Mouse (Mus musculus) liver, embryonic 14.5 days (tissue): ENCODE data around the gene Ets1. TPM values are rescaled to one million over a fixed set of nuclear protein-coding genes. Genes with fewer than 3 reads are reported as not detected.

Source experiments
- ATAC-seq: fragments of 200-750 bp; cut with Nextera tagmentation; 2 replicates; pipeline ENCODE4 v1.8.0; 2017; ENCODE audit warnings: moderate number of reproducible peaks, mild to moderate bottlenecking, moderate library complexity; ENCODE audit not compliant: insufficient read depth
- DNase-seq, 3 experiments: peaks; one replicate each; pipeline ENCODE4 v3.0.0-alpha.2; 2012 to 2013; ENCODE audit warnings: low read depth in 3 of 3, low spot score in 3 of 3
- H3K27ac ChIP-seq: fragments of 300-500 bp; sonication (generic); 2 replicates; pipeline ENCODE4 v1.5.1; 2014; ENCODE audit warnings: moderate library complexity, mild to moderate bottlenecking, control low read depth, inconsistent platforms
- H3K27me3 ChIP-seq: fragments of 300-500 bp; sonication (generic); 2 replicates; pipeline ENCODE4 v1.6.1; 2014; ENCODE audit warnings: mild to moderate bottlenecking, low read length, moderate library complexity; ENCODE audit not compliant: control insufficient read depth, insufficient read depth
- H3K36me3 ChIP-seq: fragments of 300-500 bp; sonication (generic); replicated peaks from 2 replicates; pipeline ENCODE4 v1.6.1; 2014; ENCODE audit warnings: low read depth; ENCODE audit not compliant: control insufficient read depth, insufficient read depth
- H3K4me1 ChIP-seq, 2 experiments: fragments of 200-500 bp in 1 of 2; fragments of 300-500 bp in 1 of 2; sonication (generic) in 1 of 2; replicated peaks; 2 replicates each; pipeline ENCODE4 v1.6.1; 2012 to 2014; ENCODE audit warnings: antibody characterized with exemption in 1 of 2, inconsistent platforms in 1 of 2, low read length in 1 of 2; ENCODE audit not compliant: control insufficient read depth in 2 of 2, insufficient read depth in 2 of 2
- H3K4me2 ChIP-seq: fragments of 300-500 bp; sonication (generic); 2 replicates; pipeline ENCODE4 v1.6.1; 2014; ENCODE audit warnings: low read depth, mild to moderate bottlenecking, control low read depth, moderate library complexity
- H3K4me3 ChIP-seq, 2 experiments: fragments of 200-500 bp in 1 of 2; fragments of 300-500 bp in 1 of 2; sonication (generic) in 1 of 2; 2 replicates each; pipeline ENCODE4 v1.5.1; 2012 to 2014; ENCODE audit warnings: low read depth in 2 of 2, low read length in 2 of 2, mild to moderate bottlenecking in 2 of 2, control low read depth in 1 of 2, inconsistent platforms in 1 of 2, moderate library complexity in 1 of 2; ENCODE audit not compliant: insufficient read depth in 1 of 2
- H3K9ac ChIP-seq: fragments of 300-500 bp; sonication (generic); replicated peaks from 2 replicates; pipeline ENCODE4 v1.6.1; 2014; ENCODE audit warnings: mild to moderate bottlenecking, control low read depth, moderate library complexity
- H3K9me3 ChIP-seq: fragments of 300-500 bp; sonication (generic); 2 replicates; pipeline ENCODE4 v1.6.1; 2016; ENCODE audit warnings: low read length, mixed read lengths; ENCODE audit not compliant: control insufficient read depth
- CTCF ChIP-seq: IDR thresholded peaks from 2 replicates; pipeline ENCODE4 v1.5.1; 2016; ENCODE audit warnings: antibody characterized with exemption, low read depth, control low read depth
- EP300 ChIP-seq: IDR thresholded peaks from 2 replicates; pipeline ENCODE4 v1.6.1; 2016; ENCODE audit warnings: antibody characterized with exemption, low read depth
- WGBS: fragments of 180-500 bp; shearing (Covaris S2); extraction: QIAGEN DNeasy Blood & Tissue Kit; methylation state at CpG from one replicate; pipeline ENCODE4 v1.1.7; 2014; ENCODE audit not compliant: insufficient replicate concordance; 5-methylcytosine and 5-hydroxymethylcytosine counted together
- polyA plus RNA-seq, 2 experiments: library from polyadenylated mRNA; depleted of rRNA in 1 of 2; stranded (reverse) in 1 of 2; unstranded in 1 of 2; fragments of >200 nt; fragmentation: Nextera tagmentation in 1 of 2; extraction: Ambion mirVana in 1 of 2; gene quantifications; 2 replicates each; pipeline versions ENCODE4 v1.2.1 to v1.2.3; 2012 to 2014

Ets1 gene
- polyA plus RNA-seq, 2 experiments: 4.4 to 8.0 TPM

- Histone ChIP-seq H3K36me3 (no peaks in the 10 kb centered on the region), H3K4me3 (no peak overlapping the region), H3K9ac (no peak overlapping the region), H3K4me1 (no peaks in the 10 kb centered on the region), H3K27ac (no peak overlapping the region), H3K27me3 (no peaks in the 10 kb centered on the region), H3K4me2 (no peak overlapping the region), H3K9me3 (no peaks in the 10 kb centered on the region)
- ATAC-seq (no peak), DNase-seq (no peak)
- 65% methylated on average over 8 of the region's 8 CpGs for WGBS
- TF ChIP-seq EP300: no peak
- TF ChIP-seq CTCF: no peak
Observed at GRCm38 (mm10) chr9:32661071-32661470, 25.1 kb downstream of the Ets1 start.

- Histone ChIP-seq H3K27ac (no peak overlapping the region), H3K9ac (no peak overlapping the region), H3K4me3 (no peak overlapping the region), H3K4me1 (no peaks in the 10 kb centered on the region), H3K27me3 (no peaks in the 10 kb centered on the region), H3K9me3 (no peaks in the 10 kb centered on the region), H3K4me2 (no peak overlapping the region), H3K36me3 (no peaks in the 10 kb centered on the region)
- no peak for ATAC-seq
- WGBS: 51% methylated on average over 4 of the region's 4 CpGs
- no peak for DNase-seq
- no peak for TF ChIP-seq EP300
- no peak for TF ChIP-seq CTCF
Observed at GRCm38 (mm10) chr9:32661561-32661960, 25.5 kb downstream of the Ets1 start.

- DNase-seq: no peak
- TF ChIP-seq EP300 (no peak), CTCF (no peak)
- Histone ChIP-seq H3K36me3 (no peaks in the 10 kb centered on the region), H3K27ac (no peak overlapping the region), H3K4me1 (peaks cover 0 to 12% of the 10 kb centered on the region in 2 experiments; a peak in 2 of 4 replicates), H3K9me3 (no peaks in the 10 kb centered on the region), H3K4me2 (no peak overlapping the region), H3K4me3 (no peak overlapping the region), H3K9ac (no peak overlapping the region), H3K27me3 (peaks cover 8% of the 10 kb centered on the region)
- 46% methylated on average over 11 of the region's 11 CpGs for WGBS
- ATAC-seq: no peak
Observed at GRCm38 (mm10) chr9:32666611-32667517, 30.8 kb downstream of the Ets1 start.

- H3K4me3 ChIP-seq: no peak overlapping the region
- peaks cover 12% of the 10 kb centered on the region for H3K27me3 ChIP-seq
- peaks cover 0 to 12% of the 10 kb centered on the region in 2 experiments; a peak in 2 of 4 replicates for H3K4me1 ChIP-seq
- no peak for ATAC-seq
- no peak overlapping the region for H3K9ac ChIP-seq
- DNase-seq: no peak
- H3K9me3 ChIP-seq: no peaks in the 10 kb centered on the region
- H3K4me2 ChIP-seq: no peak overlapping the region
- no peak for TF ChIP-seq EP300
- TF ChIP-seq CTCF: no peak
- H3K36me3 ChIP-seq: no peaks in the 10 kb centered on the region
- 46% methylated on average over 7 of the region's 7 CpGs for WGBS
- H3K27ac ChIP-seq: no peak overlapping the region
Observed at GRCm38 (mm10) chr9:32667518-32667908, 31.5 kb downstream of the Ets1 start.

- Histone ChIP-seq H3K36me3 (no peaks in the 10 kb centered on the region), H3K4me1 (peaks cover 0 to 14% of the 10 kb centered on the region in 2 experiments; a peak in 2 of 4 replicates), H3K27ac (no peak overlapping the region), H3K27me3 (peaks cover 17% of the 10 kb centered on the region), H3K9me3 (no peaks in the 10 kb centered on the region), H3K4me2 (no peak overlapping the region), H3K9ac (no peak overlapping the region), H3K4me3 (no peak overlapping the region)
- WGBS: 24% methylated on average over 9 of the region's 9 CpGs
- no peak for ATAC-seq
- no peak for DNase-seq
- TF ChIP-seq EP300: no peak
- no peak for TF ChIP-seq CTCF
Observed at GRCm38 (mm10) chr9:32668075-32668673, 32.2 kb downstream of the Ets1 start.
